Mouse (Mus musculus) forebrain, embryonic 16.5 days (tissue): Measurements from ENCODE around the gene Usp7. TPM values are rescaled to one million over a fixed set of nuclear protein-coding genes. Genes with fewer than 3 reads are reported as not detected.

Source experiments
- ATAC-seq: fragments of 200-750 bp; cut with Nextera tagmentation; 2 replicates; pipeline ENCODE4 v1.8.0; 2017; ENCODE audit warnings: mild to moderate bottlenecking, moderate library complexity
- H3K27ac ChIP-seq: fragments of 300-500 bp; sonication (generic); 2 replicates; pipeline ENCODE4 v1.5.1; 2014; ENCODE audit warnings: low read length, control low read depth
- H3K27me3 ChIP-seq: fragments of 300-500 bp; sonication (generic); replicated peaks from 2 replicates; pipeline ENCODE4 v1.6.1; 2014; ENCODE audit warnings: low read length; ENCODE audit not compliant: control insufficient read depth, insufficient read depth
- H3K36me3 ChIP-seq: fragments of 300-500 bp; sonication (generic); 2 replicates; pipeline ENCODE4 v1.6.1; 2014; ENCODE audit not compliant: control insufficient read depth, insufficient read depth
- H3K4me1 ChIP-seq: fragments of 300-500 bp; sonication (generic); replicated peaks from 2 replicates; pipeline ENCODE4 v1.6.1; 2014; ENCODE audit warnings: low read length; ENCODE audit not compliant: control insufficient read depth, insufficient read depth
- H3K4me2 ChIP-seq: fragments of 300-500 bp; sonication (generic); 2 replicates; pipeline ENCODE4 v1.6.1; 2014; ENCODE audit warnings: mild to moderate bottlenecking, low read length, control low read depth
- H3K4me3 ChIP-seq: fragments of 300-500 bp; sonication (generic); replicated peaks from 2 replicates; pipeline ENCODE4 v1.5.1; 2014; ENCODE audit warnings: mild to moderate bottlenecking, low read length, control low read depth
- H3K9ac ChIP-seq: fragments of 300-500 bp; sonication (generic); replicated peaks from 2 replicates; pipeline ENCODE4 v1.6.1; 2014; ENCODE audit warnings: low read depth, low read length, control low read depth
- H3K9me3 ChIP-seq: fragments of 300-500 bp; sonication (generic); 2 replicates; pipeline ENCODE4 v1.6.1; 2016; ENCODE audit warnings: low read length; ENCODE audit not compliant: control insufficient read depth
- WGBS: fragments of 180-500 bp; shearing (Covaris S2); extraction: QIAGEN DNeasy Blood & Tissue Kit; methylation state at CpG from one replicate; pipeline ENCODE4 v1.1.7; 2014; 5-methylcytosine and 5-hydroxymethylcytosine counted together
- polyA plus RNA-seq: library from polyadenylated mRNA; unstranded; fragments of >200 nt; fragmentation: Nextera tagmentation; extraction: Ambion mirVana; gene quantifications from 2 replicates; pipeline ENCODE4 v1.2.1, GENCODE M21; 2015

The Usp7 gene
- polyA plus RNA-seq, 1 experiment from 2014 or later: 40.2 TPM

DNA sequence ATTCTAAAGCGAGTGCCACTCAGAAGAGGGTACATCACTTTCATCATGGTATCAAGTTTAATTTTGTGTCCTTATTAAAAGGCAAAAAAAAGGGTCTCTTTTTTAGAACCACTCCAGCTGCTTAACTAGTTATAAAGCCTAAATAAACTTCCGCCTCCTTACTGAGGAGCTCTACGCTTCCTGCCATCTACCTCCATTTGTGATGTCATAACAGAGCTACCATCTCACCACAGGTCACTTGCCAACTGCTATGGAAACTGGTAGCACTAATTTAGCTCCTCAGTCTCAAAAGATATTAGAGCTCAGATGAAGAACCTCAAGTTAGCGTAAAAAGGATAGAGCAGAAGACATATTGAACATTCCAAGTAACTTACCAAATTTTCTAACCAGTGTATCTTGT is 71.7 kb downstream of the Usp7 start:
- Histone ChIP-seq H3K4me1 (no peaks in the 10 kb centered on the region), H3K9ac (no peak overlapping the region), H3K27me3 (no peaks in the 10 kb centered on the region), H3K4me3 (no peak overlapping the region), H3K9me3 (no peaks in the 10 kb centered on the region), H3K27ac (no peak overlapping the region), H3K36me3 (peaks cover 3% of the 10 kb centered on the region; the same call in 1 of the 2 replicates), H3K4me2 (no peak overlapping the region)
- no peak for ATAC-seq
- 95% methylated on average over 4 of the region's 4 CpGs for WGBS

DNA sequence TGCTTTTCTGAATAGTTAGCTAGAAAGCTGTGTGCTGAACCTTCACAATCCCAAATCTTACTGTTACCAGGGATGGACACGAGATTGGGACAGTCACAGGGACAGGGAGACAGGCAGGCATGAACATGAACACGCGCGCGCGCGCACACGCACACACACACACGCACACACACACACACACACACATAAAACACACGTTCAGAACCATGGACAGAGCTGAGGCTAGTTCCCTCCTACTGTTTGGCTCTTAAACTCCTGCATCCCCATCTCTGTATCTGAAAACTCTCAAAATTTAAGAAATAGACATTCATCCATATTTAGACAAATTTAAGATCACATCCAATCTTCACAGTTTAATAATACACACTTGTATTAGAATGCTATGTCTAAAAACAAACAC is 74.4 kb downstream of the Usp7 start:
- H3K4me1 ChIP-seq: no peaks in the 10 kb centered on the region
- no peak overlapping the region for H3K27ac ChIP-seq
- peaks cover 5% of the 10 kb centered on the region; the same call in 1 of the 2 replicates for H3K36me3 ChIP-seq
- no peak overlapping the region for H3K4me3 ChIP-seq
- no peak for ATAC-seq
- no peaks in the 10 kb centered on the region for H3K27me3 ChIP-seq
- no peak overlapping the region for H3K4me2 ChIP-seq
- no peak overlapping the region for H3K9ac ChIP-seq
- H3K9me3 ChIP-seq: no peaks in the 10 kb centered on the region
- 96% methylated on average over 10 of the region's 10 CpGs for WGBS

DNA sequence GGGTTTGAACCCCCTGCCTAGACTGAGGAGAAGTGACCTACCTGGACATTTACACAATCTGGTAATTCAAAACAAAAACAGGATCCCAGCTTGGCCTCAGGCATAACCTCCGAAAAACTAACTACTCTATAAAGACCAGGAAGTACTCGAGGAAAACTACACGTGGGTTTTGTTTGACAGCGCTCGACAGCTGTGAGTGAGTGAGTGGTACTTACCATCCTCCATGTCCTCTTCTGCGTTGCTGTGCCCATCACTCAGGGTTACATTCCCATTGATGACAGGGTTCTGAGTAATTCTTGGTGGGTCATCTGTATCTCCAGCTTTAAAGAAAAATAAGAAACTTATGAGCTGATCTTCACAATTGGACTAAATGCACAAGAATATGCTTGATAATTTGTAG is 75.8 kb downstream of the Usp7 start:
- H3K9ac ChIP-seq: no peak overlapping the region
- ATAC-seq: no peak
- 85% methylated on average over 6 of the region's 6 CpGs for WGBS

GRCm38 (mm10) chr16:8715513-8716080 is 76.5 kb downstream of the Usp7 start:
- Histone ChIP-seq H3K4me3 (no peak overlapping the region), H3K9me3 (no peaks in the 10 kb centered on the region), H3K4me2 (no peak overlapping the region), H3K4me1 (no peaks in the 10 kb centered on the region), H3K27ac (no peak overlapping the region), H3K9ac (no peak overlapping the region), H3K36me3 (peaks cover 9% of the 10 kb centered on the region; the same call in 1 of the 2 replicates), H3K27me3 (no peaks in the 10 kb centered on the region)
- 74% methylated on average over 10 of the region's 10 CpGs for WGBS
- no peak for ATAC-seq

More for the DNA sequence above, 75.8 kb downstream of the Usp7 start:
- Histone ChIP-seq H3K27me3 (no peaks in the 10 kb centered on the region), H3K9me3 (no peaks in the 10 kb centered on the region), H3K4me2 (no peak overlapping the region), H3K27ac (no peak overlapping the region), H3K4me1 (no peaks in the 10 kb centered on the region), H3K4me3 (no peak overlapping the region), H3K36me3 (peaks cover 9% of the 10 kb centered on the region; the same call in 1 of the 2 replicates)

- Histone ChIP-seq H3K27ac (no peak overlapping the region), H3K9me3 (no peaks in the 10 kb centered on the region), H3K4me2 (no peak overlapping the region), H3K4me1 (no peaks in the 10 kb centered on the region), H3K9ac (no peak overlapping the region), H3K36me3 (peaks cover 9% of the 10 kb centered on the region; the same call in 1 of the 2 replicates), H3K4me3 (no peak overlapping the region), H3K27me3 (no peaks in the 10 kb centered on the region)
- WGBS: 85% methylated on average over 5 of the region's 5 CpGs
- ATAC-seq: no peak
Observed at GRCm38 (mm10) chr16:8714851-8715250, 77.3 kb downstream of the Usp7 start.

- H3K4me3 ChIP-seq: no peak overlapping the region
- no peaks in the 10 kb centered on the region for H3K4me1 ChIP-seq
- H3K27ac ChIP-seq: no peak overlapping the region
- ATAC-seq: no peak
- no peaks in the 10 kb centered on the region for H3K9me3 ChIP-seq
- no peak overlapping the region for H3K9ac ChIP-seq
- H3K36me3 ChIP-seq: peaks cover 24% of the 10 kb centered on the region
- H3K4me2 ChIP-seq: no peak overlapping the region
- 65% methylated on average over 9 of the region's 9 CpGs for WGBS
- no peaks in the 10 kb centered on the region for H3K27me3 ChIP-seq
Observed at GRCm38 (mm10) chr16:8711998-8712397, 80.1 kb downstream of the Usp7 start.

GRCm38 (mm10) chr16:8700586-8700985 is 91.5 kb downstream of the Usp7 start:
- H3K36me3 ChIP-seq: peaks cover 50% of the 10 kb centered on the region
- WGBS: 75% methylated on average over 3 of the region's 3 CpGs
- no peak overlapping the region for H3K27ac ChIP-seq
- H3K27me3 ChIP-seq: no peaks in the 10 kb centered on the region
- no peaks in the 10 kb centered on the region for H3K4me1 ChIP-seq
- no peaks in the 10 kb centered on the region for H3K9me3 ChIP-seq
- H3K9ac ChIP-seq: no peak overlapping the region
- no peak for ATAC-seq
- no peak overlapping the region for H3K4me2 ChIP-seq
- H3K4me3 ChIP-seq: no peak overlapping the region

DNA sequence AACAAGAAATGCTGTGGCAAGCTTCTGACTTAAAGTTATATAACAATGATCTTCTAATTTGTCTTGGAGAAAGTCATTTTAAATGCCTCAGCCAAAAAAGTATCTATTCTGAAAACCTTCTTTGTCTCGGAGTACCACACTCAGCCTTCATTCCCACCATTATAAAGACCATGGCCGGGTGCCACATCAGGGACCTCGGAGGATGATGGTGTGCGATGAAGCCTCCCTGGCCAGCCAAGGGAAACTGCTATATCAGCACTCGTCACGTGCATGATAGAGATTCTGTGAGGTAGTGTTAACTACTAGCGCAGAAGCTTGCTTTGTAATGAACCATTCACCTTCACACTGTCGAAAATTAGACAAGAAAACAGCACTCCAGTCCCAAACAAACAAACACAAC is 92.6 kb downstream of the Usp7 start:
- Histone ChIP-seq H3K4me1 (no peaks in the 10 kb centered on the region), H3K9me3 (no peaks in the 10 kb centered on the region), H3K27ac (no peak overlapping the region), H3K36me3 (peaks cover 47% of the 10 kb centered on the region), H3K4me2 (no peak overlapping the region), H3K27me3 (no peaks in the 10 kb centered on the region), H3K9ac (no peak overlapping the region), H3K4me3 (no peak overlapping the region)
- 81% methylated on average over 8 of the region's 8 CpGs for WGBS
- ATAC-seq: no peak

GRCm38 (mm10) chr16:8691206-8691605 is 100.9 kb downstream of the Usp7 start:
- Histone ChIP-seq H3K27me3 (no peaks in the 10 kb centered on the region), H3K9ac (no peak overlapping the region), H3K27ac (no peak overlapping the region), H3K4me3 (no peak overlapping the region), H3K4me1 (no peaks in the 10 kb centered on the region), H3K9me3 (no peaks in the 10 kb centered on the region), H3K36me3 (peaks cover 39% of the 10 kb centered on the region), H3K4me2 (no peak overlapping the region)
- 91% methylated on average over 7 of the region's 7 CpGs for WGBS
- no peak for ATAC-seq
